Mouse (Mus musculus) kidney, adult 2 months (tissue): Measurements from ENCODE around the gene Gsto2.

ENCODE experiments used
- CTCF ChIP-seq: fragments of 200-500 bp; conservative IDR thresholded peaks from 2 replicates; pipeline ENCODE4 v1.5.1; 2011; ENCODE audit warnings: low read depth, mild to moderate bottlenecking, control low read depth, low read length, moderate library complexity, mixed read lengths; ENCODE audit not compliant: insufficient read depth, insufficient read length
- POLR2A ChIP-seq: fragments of 200-500 bp; IDR thresholded peaks from one replicate; pipeline ENCODE4 v1.6.1; 2011; ENCODE audit warnings: low read depth, low read length, control low read depth

- TF ChIP-seq CTCF (no peak), POLR2A (no peak)
These were observed 44.8 kb downstream of the Gsto2 start for GRCm38 (mm10) chr19:47910117-47910618.
